Mouse (Mus musculus): Measurements from ENCODE around the gene Paf1.

The Paf1 gene

GRCm38 (mm10) chr7:28436271-28436904, 43.6 kb downstream of the Paf1 start:
- peak; percentile 100 for DNase-seq (ENCODE audit: low spot score)

DNA sequence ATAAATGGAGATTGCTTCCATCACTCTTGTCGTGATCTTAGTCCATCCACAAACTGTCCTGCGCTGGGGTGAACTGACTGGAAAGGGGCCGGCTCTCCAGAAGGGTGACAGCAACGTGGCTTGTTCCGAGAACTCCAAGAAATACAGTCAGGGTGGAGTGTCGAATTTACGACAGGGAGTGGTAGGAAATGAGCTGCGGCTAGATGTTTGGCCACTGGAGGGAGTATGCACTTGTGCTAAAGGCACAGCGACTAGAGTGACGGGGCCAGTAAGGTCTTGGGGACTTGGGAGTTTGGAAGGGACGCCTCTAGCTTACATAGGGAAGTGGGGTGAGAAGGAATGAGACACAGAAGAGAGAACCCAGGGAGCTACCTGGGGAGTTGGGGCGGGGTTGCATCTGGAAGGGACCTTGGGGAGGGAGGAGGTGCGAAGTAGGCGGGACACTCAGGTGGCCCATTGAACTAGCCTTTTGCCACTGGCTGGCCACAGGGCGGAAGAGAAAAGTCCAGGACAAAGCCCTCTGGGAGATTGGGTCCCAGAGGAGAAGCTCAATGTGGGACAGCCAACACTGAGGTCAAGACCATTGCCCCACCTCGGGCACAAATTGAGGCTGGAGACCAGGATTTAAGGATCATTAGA, 44.3 kb downstream of the Paf1 start, which contains the start of gene Gmfg:
Gene Gmfg, plus strand, starts transcription at position 516 of the 639 bp plus-strand sequence.
- DNase-seq (ENCODE audit: low spot score): peak; percentile 58

GRCm38 (mm10) chr7:28437964-28438363, 45.2 kb downstream of the Paf1 start:
- DNase-seq (ENCODE audit: low spot score): no peak

DNA sequence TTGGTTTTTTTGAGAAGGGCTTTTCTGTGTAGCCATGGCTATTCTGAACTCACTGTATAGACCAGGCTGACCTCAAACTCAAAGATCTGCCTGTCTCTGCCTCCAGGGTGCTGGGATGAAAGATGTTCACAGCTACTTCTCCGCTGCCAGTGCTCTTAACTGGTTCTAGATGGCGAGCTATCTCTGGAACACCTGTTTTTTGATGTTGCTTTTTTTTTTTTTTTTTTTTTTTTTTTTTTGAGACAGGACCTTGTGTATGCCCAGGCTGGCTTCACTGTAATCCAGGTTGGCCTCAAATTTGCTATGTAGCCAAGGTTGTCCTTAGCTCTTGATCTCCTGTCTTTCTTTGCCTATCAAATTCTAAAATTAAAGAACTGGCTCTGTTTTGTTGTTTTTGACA, 46.0 kb downstream of the Paf1 start:
- no peak for DNase-seq (ENCODE audit: low spot score)

DNA sequence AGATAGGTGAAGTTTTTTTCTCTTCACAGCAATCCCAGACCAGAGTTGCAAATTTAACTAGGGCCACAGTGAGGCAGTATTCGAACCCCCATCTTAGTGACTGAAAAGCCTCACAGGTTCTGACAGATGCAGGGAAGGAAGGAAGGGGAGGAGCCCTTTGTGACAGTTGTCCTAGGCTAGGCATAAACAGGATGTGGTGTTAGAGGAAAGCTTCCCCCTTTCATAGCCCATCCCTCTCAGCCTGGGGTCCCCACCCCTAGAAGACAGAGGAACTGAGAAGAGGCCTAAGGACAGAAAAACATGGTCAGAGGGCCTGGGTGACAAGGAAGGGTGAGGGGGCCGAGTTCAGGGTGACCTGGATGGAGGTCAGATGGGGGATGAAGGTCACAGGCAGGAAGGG, 48.0 kb downstream of the Paf1 start:
- no peak for DNase-seq (ENCODE audit: low spot score)

GRCm38 (mm10) chr7:28441776-28442485, 49.2 kb downstream of the Paf1 start:
- DNase-seq (ENCODE audit: low spot score): no peak

GRCm38 (mm10) chr7:28442688-28443087, 49.9 kb downstream of the Paf1 start:
- DNase-seq (ENCODE audit: low spot score): no peak

GRCm38 (mm10) chr7:28444344-28444974, 51.7 kb downstream of the Paf1 start:
- no peak for DNase-seq (ENCODE audit: low spot score)

GRCm38 (mm10) chr7:28446446-28446845, 53.7 kb downstream of the Paf1 start:
- no peak for DNase-seq (ENCODE audit: low spot score)

DNA sequence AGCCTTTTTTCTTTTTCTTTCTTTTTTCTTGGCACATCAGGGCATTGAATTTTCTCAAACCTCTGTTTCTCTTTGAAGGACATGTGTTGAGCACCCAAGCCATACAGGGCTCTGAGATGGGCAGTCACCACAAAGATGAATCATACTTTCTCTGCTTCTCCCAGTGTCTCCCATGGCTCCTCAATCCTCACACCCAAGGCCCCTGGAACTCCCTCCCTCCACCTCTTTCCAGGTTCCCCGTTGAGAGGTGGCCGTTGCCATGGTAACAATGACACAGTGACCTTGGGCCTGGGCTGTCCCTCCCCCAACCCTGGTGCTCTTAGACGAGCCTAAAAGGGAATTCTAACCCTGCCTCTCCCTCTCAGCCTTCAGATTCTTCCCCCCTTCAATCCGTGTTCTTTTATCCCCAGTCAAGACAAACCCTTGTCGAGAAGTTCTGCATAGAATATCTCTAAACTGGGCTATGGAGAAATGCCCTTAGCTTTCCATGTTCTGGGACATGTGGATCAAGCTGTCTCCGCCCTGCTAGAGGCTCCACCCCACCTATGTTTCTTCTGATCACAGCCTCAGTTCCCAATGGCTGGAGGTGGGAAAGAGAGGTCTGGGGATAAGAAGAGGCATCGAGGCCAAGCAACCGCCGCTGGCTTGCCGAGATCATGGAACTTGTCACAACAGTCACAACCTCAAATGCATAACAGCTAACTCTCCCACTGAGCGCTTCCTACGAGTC, 54.5 kb downstream of the Paf1 start:
- DNase-seq (ENCODE audit: low spot score): no peak

- no peak for DNase-seq (ENCODE audit: low spot score)
Observed at GRCm38 (mm10) chr7:28447865-28448820, 55.4 kb downstream of the Paf1 start.
